Mouse (Mus musculus): ENCODE data around the gene Man1c1.

DNA sequence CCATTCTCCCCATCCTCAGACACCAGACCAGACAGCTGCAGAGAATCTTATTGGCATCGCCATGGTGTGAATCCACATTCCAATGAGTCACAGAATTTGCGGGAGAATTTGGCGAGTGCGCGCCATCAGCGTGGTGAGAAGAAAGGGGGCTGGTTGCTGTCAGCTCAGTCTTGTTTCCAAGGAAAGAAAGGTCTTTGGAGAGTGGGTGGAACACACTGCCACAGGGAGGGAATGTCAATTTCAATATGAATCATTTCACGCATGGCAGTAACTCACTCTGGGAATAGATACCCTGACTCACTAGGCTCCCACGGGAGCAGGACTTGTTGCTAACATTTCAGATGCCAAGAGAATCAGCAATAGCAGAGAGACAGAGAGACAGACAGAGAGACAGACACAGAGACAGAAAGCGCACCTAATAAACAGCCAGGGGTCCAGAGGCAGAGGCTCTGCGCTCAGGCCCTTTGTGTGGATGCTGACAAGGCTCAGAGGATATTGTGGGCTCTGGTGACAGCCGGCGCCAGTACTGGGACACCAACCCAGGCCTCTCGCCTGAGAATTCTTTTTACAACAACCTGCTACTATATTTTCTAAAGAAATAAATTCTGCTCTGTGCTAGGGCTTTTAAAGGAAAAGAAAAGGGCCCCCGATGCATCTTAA lies 72.5 kb downstream of the Man1c1 start:
- TF ChIP-seq CTCF (IDR thresholded peaks at IDR 0.05; ENCODE audit: borderline replicate concordance, extremely low read depth, insufficient read depth, insufficient read length) (no peak), POLR2A (IDR thresholded peaks at IDR 0.05; ENCODE audit: borderline replicate concordance, extremely low read depth, insufficient read depth, insufficient read length, poor library complexity, severe bottlenecking) (no peak)

Measured in brain, embryonic 14.5 days (tissue).